Mouse (Mus musculus): ENCODE results near the gene Cmah.

DNA sequence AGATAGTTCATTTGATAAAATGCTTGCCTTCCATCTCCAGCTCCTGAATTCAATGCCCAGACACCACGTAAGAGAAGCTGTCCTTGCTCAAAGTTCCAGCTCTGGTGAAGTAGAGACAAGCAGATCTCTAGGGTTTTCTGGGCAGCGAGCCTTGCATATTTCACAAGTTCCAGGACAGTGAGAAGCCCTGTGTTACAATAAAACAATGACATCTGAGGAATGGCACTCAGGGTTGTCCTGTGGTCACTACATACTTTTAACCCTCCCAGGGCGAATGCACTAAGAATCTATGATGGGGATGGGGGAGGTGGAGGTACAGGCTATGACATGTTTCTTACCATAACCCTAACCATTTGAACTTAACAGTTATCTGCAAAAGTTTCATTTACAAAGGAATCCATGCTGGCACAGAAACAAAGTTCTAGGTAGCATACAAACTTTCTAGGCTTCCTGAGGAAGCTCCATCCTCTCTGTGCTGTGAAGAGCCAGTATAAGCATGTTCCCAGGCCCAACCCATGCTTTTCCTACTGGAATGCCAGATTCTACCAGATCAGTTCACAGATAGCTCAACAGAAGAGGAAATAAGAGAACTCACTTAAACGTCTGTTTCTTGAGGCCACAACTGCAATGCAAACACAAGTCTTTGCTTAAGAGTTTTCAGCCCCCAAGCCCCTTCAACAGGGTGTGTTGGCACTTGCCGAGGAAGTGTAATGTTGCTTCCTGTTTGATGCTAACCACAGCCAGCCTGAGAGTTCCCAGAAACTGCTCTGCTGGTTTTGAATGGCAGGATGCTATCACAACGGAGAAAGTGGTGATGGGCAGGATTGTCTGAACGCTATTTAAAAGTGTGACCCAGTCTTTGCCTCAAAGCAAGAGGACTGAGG lies 48.4 kb downstream of the Cmah start:
- no peak for TF ChIP-seq CTCF (IDR thresholded peaks at IDR 0.05; ENCODE audit: control insufficient read depth, insufficient read depth, insufficient replicate concordance, low read depth, low read length)
- TF ChIP-seq POLR2A (IDR thresholded peaks at IDR 0.05; ENCODE audit: control insufficient read depth, low read depth, low read length): no peak
